In genomic region chr3:142917171-142917570, GRCm38 (mm10) we compare ENCODE assay signal across 21 mouse cellular contexts. TPM values are rescaled to one million over a fixed set of nuclear protein-coding genes. Genes with fewer than 3 reads are reported as not detected.
DNase-seq lines count a peak whose midpoint lies in the region; ATAC-seq and TF ChIP-seq lines count a peak whose summit lies in the region.
"Had no signal": no experiment of that assay in that cellular context is flagged by ENCODE, and none has a peak within 500 bp of the region (broad histone marks: within the 10 kb centered on the region; RNA-seq: fewer than 3 reads in every experiment).

No protein-coding gene starts in this region.

- DNase-seq in kidney, adult 2 months, result peak; percentile 63
- no peak for DNase-seq in kidney, adult 8-10 months
- DNase-seq in kidney, postnatal 25 days, result no peak
- DNase-seq in kidney, postnatal 10 days, result no peak
- DNase-seq in T-cell, adult 2 months (ENCODE audit: low spot score), result no peak
- DNase-seq: adrenal gland, adult 8-10 months; adrenal gland, postnatal 14 days; adrenal gland, postnatal 36 days; cerebellum, adult 11-12 months; cerebellum, adult 2 months; cerebellum, adult 9-10 months; cerebellum, postnatal 10 days; cerebellum, postnatal 25 days had no signal

- TF ChIP-seq POLR2A in kidney, adult 2 months (IDR thresholded peaks at IDR 0.05; ENCODE audit: low read depth, low read length), result no peak

- WGBS in kidney, adult 2 months, result 44% methylated on average over 4 of the region's 4 CpGs
- WGBS in kidney, embryonic 14.5 days, result 78% methylated on average over 4 of the region's 4 CpGs
- 72% methylated on average over 4 of the region's 4 CpGs for WGBS in kidney, embryonic 16.5 days
- WGBS in intestine, postnatal 0 days, result 64% methylated on average over 4 of the region's 4 CpGs

- peak overlapping the region; percentile 81 for H3K27ac ChIP-seq in kidney, adult 2 months (ENCODE audit: insufficient read depth, low read depth, low read length)
- H3K27ac ChIP-seq in kidney, embryonic 14.5 days (ENCODE audit: low read depth, low read length), result peak overlapping the region; percentile 60
- H3K27ac ChIP-seq in kidney, embryonic 16.5 days (ENCODE audit: low read length), result peak overlapping the region; percentile 74
- no peak overlapping the region for H3K27ac ChIP-seq in intestine, postnatal 0 days (ENCODE audit: low read depth, low read length)
- H3K27ac ChIP-seq: embryonic facial prominence, embryonic 10.5 days; embryonic facial prominence, embryonic 12.5 days; forebrain, embryonic 13.5 days; forebrain, embryonic 15.5 days had no signal

- TF ChIP-seq CTCF in kidney, adult 2 months (conservative IDR thresholded peaks at IDR 0.05; ENCODE audit: insufficient read depth, insufficient read length, low read depth, low read length), result no peak
- no peak for TF ChIP-seq CTCF in intestine, postnatal 0 days (IDR thresholded peaks at IDR 0.05; ENCODE audit: low read depth)

- H3K9ac ChIP-seq in kidney, embryonic 14.5 days (ENCODE audit: low read depth, low read length), result no peak overlapping the region
- no peak overlapping the region for H3K9ac ChIP-seq in kidney, embryonic 16.5 days (replicated peaks; ENCODE audit: low read length)
- no peak overlapping the region for H3K9ac ChIP-seq in intestine, postnatal 0 days (ENCODE audit: low read depth, low read length)
- H3K9ac ChIP-seq: embryonic facial prominence, embryonic 12.5 days; forebrain, embryonic 13.5 days; forebrain, embryonic 15.5 days had no signal

- H3K27me3 ChIP-seq in kidney, adult 2 months (replicated peaks; ENCODE audit: control insufficient read depth, insufficient read depth, low read length), result no peaks in the 10 kb centered on the region
- no peaks in the 10 kb centered on the region for H3K27me3 ChIP-seq in kidney, embryonic 14.5 days (ENCODE audit: control insufficient read depth, insufficient read depth, low read length)
- H3K27me3 ChIP-seq in kidney, embryonic 16.5 days (ENCODE audit: insufficient read depth, low read length), result no peaks in the 10 kb centered on the region
- no peaks in the 10 kb centered on the region for H3K27me3 ChIP-seq in intestine, postnatal 0 days (replicated peaks; ENCODE audit: control insufficient read depth, insufficient read depth, low read length)
- H3K27me3 ChIP-seq: embryonic facial prominence, embryonic 12.5 days; forebrain, embryonic 13.5 days; forebrain, embryonic 15.5 days had no signal

- ATAC-seq in kidney, embryonic 14.5 days (ENCODE audit: low FRiP score, low TSS enrichment), result no peak
- ATAC-seq in kidney, embryonic 16.5 days (ENCODE audit: low FRiP score, low TSS enrichment), result no peak
- no peak for ATAC-seq in intestine, postnatal 0 days
- ATAC-seq: activated CD4-positive, CD25-positive, alpha-beta regulatory T cell, adult 4 months; forebrain, embryonic 13.5 days; forebrain, embryonic 15.5 days had no signal

- H3K4me1 ChIP-seq in kidney, adult 2 months (ENCODE audit: control insufficient read depth, insufficient read depth, low read length), result peaks cover 7% of the 10 kb centered on the region
- H3K4me1 ChIP-seq in kidney, embryonic 14.5 days (ENCODE audit: control insufficient read depth, insufficient read depth, low read length), result no peaks in the 10 kb centered on the region
- peaks cover 12% of the 10 kb centered on the region for H3K4me1 ChIP-seq in kidney, embryonic 16.5 days (ENCODE audit: insufficient read depth, low read length)
- H3K4me1 ChIP-seq in intestine, postnatal 0 days (replicated peaks; ENCODE audit: control insufficient read depth, insufficient read depth, low read length), result 0 out of 2 replicates have a peak, but pooled peaks cover 4% of the 10 kb centered on the region
- H3K4me1 ChIP-seq: embryonic facial prominence, embryonic 10.5 days; embryonic facial prominence, embryonic 12.5 days; forebrain, embryonic 13.5 days; forebrain, embryonic 15.5 days had no signal

- no peaks in the 10 kb centered on the region for H3K36me3 ChIP-seq in kidney, adult 2 months (ENCODE audit: control insufficient read depth, insufficient read depth, low read length)
- no peaks in the 10 kb centered on the region for H3K36me3 ChIP-seq in kidney, embryonic 14.5 days (ENCODE audit: control insufficient read depth, insufficient read depth, low read length)
- no peaks in the 10 kb centered on the region for H3K36me3 ChIP-seq in kidney, embryonic 16.5 days (ENCODE audit: insufficient read depth, low read length)
- no peaks in the 10 kb centered on the region for H3K36me3 ChIP-seq in intestine, postnatal 0 days (ENCODE audit: control insufficient read depth, insufficient read depth)
- H3K36me3 ChIP-seq: embryonic facial prominence, embryonic 10.5 days; embryonic facial prominence, embryonic 12.5 days; forebrain, embryonic 15.5 days had no signal

- no peak overlapping the region for H3K4me2 ChIP-seq in kidney, embryonic 14.5 days (replicated peaks; ENCODE audit: low read depth, low read length)
- no peak overlapping the region for H3K4me2 ChIP-seq in kidney, embryonic 16.5 days (replicated peaks; ENCODE audit: low read depth, low read length)
- H3K4me2 ChIP-seq in intestine, postnatal 0 days (replicated peaks; ENCODE audit: low read depth), result 0 out of 2 replicates have a peak overlapping the region, but pooled peaks have one; percentile 13
- H3K4me2 ChIP-seq: embryonic facial prominence, embryonic 12.5 days; forebrain, embryonic 13.5 days; forebrain, embryonic 15.5 days had no signal

- no peak overlapping the region for H3K4me3 ChIP-seq in kidney, adult 2 months (ENCODE audit: insufficient read depth, low read depth, low read length)
- H3K4me3 ChIP-seq in kidney, embryonic 14.5 days (ENCODE audit: low read length), result no peak overlapping the region
- H3K4me3 ChIP-seq in kidney, embryonic 16.5 days (ENCODE audit: low read length), result no peak overlapping the region
- H3K4me3 ChIP-seq in intestine, postnatal 0 days (ENCODE audit: low read depth, low read length), result no peak overlapping the region
- H3K4me3 ChIP-seq: embryonic facial prominence, embryonic 10.5 days; embryonic facial prominence, embryonic 12.5 days; forebrain, embryonic 13.5 days; forebrain, embryonic 15.5 days had no signal

- H3K9me3 ChIP-seq in kidney, embryonic 14.5 days (ENCODE audit: control insufficient read depth, low read length), result no peaks in the 10 kb centered on the region
- H3K9me3 ChIP-seq in kidney, embryonic 16.5 days (ENCODE audit: low read length), result no peaks in the 10 kb centered on the region
- H3K9me3 ChIP-seq in intestine, postnatal 0 days (ENCODE audit: control insufficient read depth), result no peaks in the 10 kb centered on the region
- H3K9me3 ChIP-seq: embryonic facial prominence, embryonic 10.5 days; embryonic facial prominence, embryonic 12.5 days; forebrain, embryonic 13.5 days; forebrain, embryonic 15.5 days had no signal

RNA-seq across cellular contexts. Expression of gene Pkn2, which starts 35.4 kb away (rescaled TPM):
- polyA plus RNA-seq in kidney, adult 2 months (2012; rRNA removed), result 12.7 and 13.6 TPM in 2 replicates
- polyA plus RNA-seq in kidney, embryonic 14.5 days (2014; fragmentation: Nextera tagmentation; extraction: Ambion mirVana), result 56.9 and 57.5 TPM in 2 replicates
- 34.6 and 39.5 TPM in 2 replicates for polyA plus RNA-seq in kidney, embryonic 16.5 days (2015; fragmentation: Nextera tagmentation; extraction: Ambion mirVana)
- polyA plus RNA-seq in intestine, postnatal 0 days (2015; fragmentation: Nextera tagmentation; extraction: Ambion mirVana), result 42.1 and 48.3 TPM in 2 replicates
